Comparison of ENCODE assay signal across 27 mouse cellular contexts in the genomic region with DNA sequence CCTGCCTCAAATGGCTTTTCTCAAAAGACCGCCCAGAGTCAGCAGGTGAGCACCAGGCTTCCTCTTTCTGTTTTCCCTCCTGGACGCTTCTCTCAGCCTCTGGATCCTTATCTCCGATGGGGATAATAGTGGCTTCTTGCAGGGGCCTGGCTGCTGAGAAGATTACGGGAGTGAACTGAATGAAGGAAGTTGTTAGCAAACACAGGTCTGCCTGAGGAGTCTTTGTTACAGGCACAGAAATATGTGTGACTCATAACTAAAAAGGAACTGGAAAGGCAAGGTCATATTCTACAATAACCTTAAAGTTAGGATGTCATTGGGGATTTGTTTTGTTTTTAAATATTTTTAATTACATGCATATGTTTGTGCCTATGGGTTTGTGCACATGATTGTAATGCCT. TPM values are rescaled to one million over a fixed set of nuclear protein-coding genes. Genes with fewer than 3 reads are reported as not detected.
DNase-seq lines count a peak whose midpoint lies in the region; ATAC-seq and TF ChIP-seq lines count a peak whose summit lies in the region.
"Had no signal": no experiment of that assay in that cellular context is flagged by ENCODE, and none has a peak within 500 bp of the region (broad histone marks: within the 10 kb centered on the region; RNA-seq: fewer than 3 reads in every experiment).

No protein-coding gene starts in this region.

- H3K9ac ChIP-seq in forebrain, postnatal 0 days: no peak overlapping the region
- H3K9ac ChIP-seq: embryonic facial prominence, embryonic 15.5 days; forebrain, embryonic 13.5 days; heart, embryonic 12.5 days; hindbrain, embryonic 13.5 days; limb, embryonic 12.5 days; liver, embryonic 15.5 days; lung, embryonic 14.5 days; midbrain, embryonic 13.5 days; neural tube, embryonic 15.5 days had no signal

- H3K27me3 ChIP-seq in E14TG2a.4 (ENCODE audit: insufficient read depth, low read length): no peaks in the 10 kb centered on the region
- no peaks in the 10 kb centered on the region for H3K27me3 ChIP-seq in forebrain, postnatal 0 days (ENCODE audit: insufficient read depth, low read length)
- H3K27me3 ChIP-seq: embryonic facial prominence, embryonic 15.5 days; forebrain, embryonic 13.5 days; heart, embryonic 12.5 days; limb, embryonic 12.5 days; liver, embryonic 15.5 days; neural tube, embryonic 15.5 days had no signal

- WGBS in forebrain, postnatal 0 days: 56% methylated on average over 4 of the region's 4 CpGs

- no peaks in the 10 kb centered on the region for H3K9me3 ChIP-seq in E14TG2a.4 (ENCODE audit: low read length)
- H3K9me3 ChIP-seq in forebrain, postnatal 0 days (ENCODE audit: low read length): no peaks in the 10 kb centered on the region
- H3K9me3 ChIP-seq: embryonic facial prominence, embryonic 10.5 days; embryonic facial prominence, embryonic 15.5 days; forebrain, embryonic 13.5 days; heart, embryonic 12.5 days; hindbrain, embryonic 13.5 days; limb, embryonic 12.5 days; liver, embryonic 15.5 days; midbrain, embryonic 13.5 days; neural tube, embryonic 15.5 days had no signal

- peak; percentile 54 for DNase-seq in A20 (ENCODE audit: low read depth, low spot score)
- no peak for DNase-seq in forebrain, postnatal 0 days
- DNase-seq in urinary bladder, postnatal 14 days (ENCODE audit: low spot score): no peak
- DNase-seq: adrenal gland, adult 8-10 months; cerebellum, adult 8-10 months; cerebellum, postnatal 25 days; gastrocnemius, postnatal 14 days; heart, postnatal 4 days; kidney, adult 2 months; kidney, postnatal 10 days; lung, embryonic 14.5 days; lung, postnatal 36 days; right cerebral cortex, postnatal 25 days; spleen, adult 18-20 months had no signal

- no peak for TF ChIP-seq CTCF in E14TG2a.4 (conservative IDR thresholded peaks at IDR 0.05; ENCODE audit: low read length)
- no peak for TF ChIP-seq CTCF in forebrain, postnatal 0 days (IDR thresholded peaks at IDR 0.05; ENCODE audit: low read depth)

- no peak overlapping the region for H3K27ac ChIP-seq in forebrain, postnatal 0 days (ENCODE audit: low read depth, low read length)
- H3K27ac ChIP-seq: embryonic facial prominence, embryonic 10.5 days; embryonic facial prominence, embryonic 15.5 days; forebrain, embryonic 13.5 days; hindbrain, embryonic 13.5 days; left cerebral cortex, adult 2 months; limb, embryonic 12.5 days; liver, embryonic 15.5 days; midbrain, embryonic 13.5 days; neural tube, embryonic 15.5 days had no signal

- peaks cover 84% of the 10 kb centered on the region for H3K4me1 ChIP-seq in E14TG2a.4 (replicated peaks; ENCODE audit: low read depth, low read length)
- H3K4me1 ChIP-seq in forebrain, postnatal 0 days (ENCODE audit: insufficient read depth): no peaks in the 10 kb centered on the region

- peak overlapping the region; percentile 54; the same call in 1 of the 2 replicates for H3K4me3 ChIP-seq in E14TG2a.4 (replicated peaks; ENCODE audit: low read length)
- no peak overlapping the region for H3K4me3 ChIP-seq in forebrain, postnatal 0 days (ENCODE audit: low read depth, low read length)
- H3K4me3 ChIP-seq: embryonic facial prominence, embryonic 10.5 days; embryonic facial prominence, embryonic 15.5 days; forebrain, embryonic 13.5 days; heart, embryonic 12.5 days; hindbrain, embryonic 13.5 days; left cerebral cortex, adult 2 months; limb, embryonic 12.5 days; liver, embryonic 15.5 days; midbrain, embryonic 13.5 days; neural tube, embryonic 15.5 days had no signal

- no peak overlapping the region for H3K4me2 ChIP-seq in forebrain, postnatal 0 days (ENCODE audit: low read depth)
- H3K4me2 ChIP-seq: embryonic facial prominence, embryonic 15.5 days; forebrain, embryonic 13.5 days; heart, embryonic 12.5 days; hindbrain, embryonic 13.5 days; limb, embryonic 12.5 days; liver, embryonic 15.5 days; lung, embryonic 14.5 days; midbrain, embryonic 13.5 days; neural tube, embryonic 15.5 days had no signal

- ATAC-seq in granulocyte monocyte progenitor cell, adult 5-6 weeks (replicated peaks; ENCODE audit: poor library complexity, severe bottlenecking): peak; percentile 25
- 0 out of 2 replicates have a peak, but pooled peaks have one; percentile 23 for ATAC-seq in neutrophil, adult 5-6 weeks (ENCODE audit: extremely low read depth, insufficient number of reproducible peaks, low FRiP score, poor library complexity, severe bottlenecking)
- no peak for ATAC-seq in forebrain, postnatal 0 days
- ATAC-seq: forebrain, embryonic 13.5 days; midbrain, embryonic 13.5 days had no signal

- H3K36me3 ChIP-seq in E14TG2a.4 (ENCODE audit: insufficient read depth, low read length): peaks cover 4% of the 10 kb centered on the region; the same call in 1 of the 2 replicates
- no peaks in the 10 kb centered on the region for H3K36me3 ChIP-seq in forebrain, postnatal 0 days (ENCODE audit: insufficient read depth)
- H3K36me3 ChIP-seq: embryonic facial prominence, embryonic 10.5 days; embryonic facial prominence, embryonic 15.5 days; heart, embryonic 12.5 days; hindbrain, embryonic 13.5 days; limb, embryonic 12.5 days; liver, embryonic 15.5 days; midbrain, embryonic 13.5 days; neural tube, embryonic 15.5 days had no signal

RNA-seq across cellular contexts. Expression of a gene that starts 48.6 kb away (rescaled TPM):
- total RNA-seq in granulocyte monocyte progenitor cell, adult 5-6 weeks (2014; fragmentation: Nextera tagmentation): 10.9 and 14.1 TPM in 2 replicates
- 23.1 and 25.1 TPM in 2 replicates for total RNA-seq in granulocyte monocyte progenitor cell, adult 5-6 weeks (2017)
- total RNA-seq in neutrophil, adult 5-6 weeks (2017): 44.7 and 45.5 TPM in 2 replicates
- 37.2 and 43.6 TPM in 2 replicates for total RNA-seq in forebrain, postnatal 0 days (2014; rRNA removed)
- polyA plus RNA-seq in forebrain, postnatal 0 days (2015; fragmentation: Nextera tagmentation; extraction: Ambion mirVana): 23.5 and 23.7 TPM in 2 replicates
